Mouse (Mus musculus): Measurements from ENCODE around the gene Sdhaf2.
"Not testable (repeated sequence)": the region's sequence is repeated elsewhere in the genome, so short reads cannot be mapped to it uniquely, and the experiment has no call there.

The Sdhaf2 gene

DNA sequence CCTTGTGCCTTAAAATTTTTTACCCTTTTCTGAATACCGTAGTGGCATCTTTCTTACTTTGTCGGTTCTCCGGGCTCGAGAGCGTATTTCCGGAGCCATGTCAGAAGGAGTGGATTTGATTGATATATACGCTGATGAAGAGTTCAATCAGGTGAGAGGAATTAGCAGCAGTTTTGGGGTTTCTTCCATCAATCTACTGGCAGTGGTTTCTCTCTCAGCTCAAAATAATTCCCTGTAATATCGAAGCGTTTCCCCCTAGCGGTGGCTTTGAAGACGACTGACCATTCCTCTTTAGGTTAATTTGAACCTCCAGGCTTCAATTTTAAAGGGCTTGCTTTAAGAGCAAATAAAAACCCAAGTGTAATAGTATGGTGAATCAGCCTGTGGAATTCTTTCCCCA lies at the start of gene Sdhaf2:
Gene Sdhaf2, minus strand, starts transcription at position 233 of the 400 bp plus-strand sequence.
- DNase-seq = peak in 1 of 2 experiments; percentile 50

DNA sequence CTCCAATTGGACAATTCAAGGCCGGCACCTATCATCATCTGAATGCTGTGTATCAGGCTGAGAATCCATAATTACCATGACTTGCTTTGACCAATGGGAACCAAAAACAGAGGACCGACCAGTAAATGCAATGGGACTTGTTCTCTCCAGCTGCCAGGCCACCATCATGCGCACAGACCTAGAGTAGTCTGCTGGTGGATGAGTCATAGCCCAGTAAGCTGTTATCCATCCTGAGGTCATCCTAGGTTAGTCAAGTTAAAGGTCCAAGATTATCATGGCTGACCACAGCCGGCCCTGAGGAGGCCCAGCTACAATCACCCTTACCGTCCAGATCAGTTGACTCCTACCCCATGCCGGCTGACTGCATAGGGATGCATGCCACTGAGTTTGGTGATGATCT lies 43.7 kb upstream of the Sdhaf2 start:
- no peak for DNase-seq

DNA sequence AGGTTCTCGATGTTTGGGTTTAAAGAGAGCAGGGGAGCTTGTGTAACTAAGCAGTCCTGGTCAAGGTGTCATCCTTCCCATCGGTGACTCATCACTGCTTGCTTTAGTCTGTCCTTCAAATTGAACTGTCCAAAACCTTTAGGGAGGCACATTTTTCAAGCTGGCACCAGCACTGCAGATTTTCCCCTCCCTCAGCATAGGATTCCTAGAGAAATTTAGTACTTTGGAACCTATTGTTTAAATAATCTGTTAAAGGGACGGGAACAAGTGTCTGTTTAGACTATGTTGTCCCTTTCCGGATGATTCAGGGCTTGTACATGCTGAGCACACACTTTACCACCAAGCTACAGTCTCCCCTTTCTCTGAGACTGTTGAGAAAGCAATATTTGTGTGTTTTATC lies 39.3 kb upstream of the Sdhaf2 start:
- no peak for DNase-seq

DNA sequence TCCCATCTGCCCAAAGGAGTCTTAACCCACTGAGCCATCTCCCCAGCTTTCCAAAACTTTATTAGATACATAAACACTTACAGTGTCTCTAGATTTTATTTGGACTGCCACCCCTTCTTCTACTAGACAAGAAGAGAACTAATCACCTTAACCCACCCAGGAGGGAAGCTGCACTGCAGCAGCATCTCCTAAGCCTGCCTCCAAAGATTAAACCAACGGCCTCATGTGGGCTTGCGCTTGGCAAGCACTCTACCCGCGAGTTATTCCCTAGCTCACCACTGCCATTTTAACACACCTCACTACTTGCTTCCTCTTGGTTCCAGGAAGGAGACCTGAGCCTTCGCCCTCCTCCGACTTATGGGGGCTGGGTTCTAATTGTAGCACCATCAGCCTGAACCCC lies 38.3 kb upstream of the Sdhaf2 start:
- DNase-seq = no peak

DNA sequence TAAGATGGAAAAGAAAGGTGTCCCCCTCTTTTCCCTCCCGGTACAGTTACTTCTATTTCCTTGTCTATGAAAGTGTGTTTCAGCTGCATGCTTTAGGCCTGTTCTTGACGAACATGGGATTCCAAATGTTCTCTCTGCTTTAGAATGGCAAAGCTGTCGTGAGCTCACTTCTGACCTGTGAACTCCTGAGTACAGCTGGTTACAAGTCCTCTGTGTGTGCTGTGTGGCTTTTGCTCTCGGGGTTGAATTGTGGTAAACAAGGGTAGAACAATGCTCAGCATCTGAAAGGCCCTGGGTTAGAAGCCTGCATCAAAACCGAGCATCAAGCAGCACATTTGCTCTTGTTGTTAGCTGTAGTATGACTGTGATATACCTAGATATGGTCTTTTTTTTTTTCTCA lies 36.4 kb upstream of the Sdhaf2 start:
- DNase-seq = no peak

DNA sequence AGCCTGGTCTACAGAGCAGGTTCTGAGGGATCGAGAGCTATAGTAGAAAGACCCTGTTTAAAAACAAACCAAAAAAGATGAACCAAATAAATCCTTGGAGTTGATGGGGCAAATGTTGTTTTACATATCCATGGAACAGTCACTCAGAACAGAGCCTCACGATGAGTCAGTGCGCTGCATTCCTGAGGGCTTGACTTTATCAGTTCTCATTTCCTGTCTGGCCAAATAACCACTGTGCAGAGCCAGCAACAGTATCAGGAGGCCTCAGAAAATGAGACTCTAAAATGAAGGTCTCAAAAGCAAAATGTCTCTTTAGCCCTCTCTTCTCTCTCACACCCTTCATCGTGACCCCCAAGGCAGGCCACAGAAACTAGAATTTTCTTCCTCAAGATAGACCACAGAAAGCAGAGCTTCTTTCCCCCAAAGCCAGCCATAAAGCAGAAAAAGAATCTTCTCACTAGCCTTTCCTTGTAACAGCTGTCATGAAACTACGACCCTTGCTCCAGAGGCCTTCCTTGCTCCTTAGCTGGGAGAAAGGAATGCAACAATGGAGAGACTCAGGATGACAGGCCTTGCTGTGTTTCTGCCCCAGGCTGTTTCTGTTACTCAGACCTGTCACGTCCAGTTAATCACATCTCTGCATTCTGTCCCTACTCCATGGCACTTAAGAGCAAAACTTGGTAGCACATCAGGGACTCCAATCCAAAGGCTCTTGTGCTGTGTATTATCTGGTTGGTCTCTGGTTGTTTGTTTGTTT lies 35.8 kb upstream of the Sdhaf2 start:
- no peak for DNase-seq

DNA sequence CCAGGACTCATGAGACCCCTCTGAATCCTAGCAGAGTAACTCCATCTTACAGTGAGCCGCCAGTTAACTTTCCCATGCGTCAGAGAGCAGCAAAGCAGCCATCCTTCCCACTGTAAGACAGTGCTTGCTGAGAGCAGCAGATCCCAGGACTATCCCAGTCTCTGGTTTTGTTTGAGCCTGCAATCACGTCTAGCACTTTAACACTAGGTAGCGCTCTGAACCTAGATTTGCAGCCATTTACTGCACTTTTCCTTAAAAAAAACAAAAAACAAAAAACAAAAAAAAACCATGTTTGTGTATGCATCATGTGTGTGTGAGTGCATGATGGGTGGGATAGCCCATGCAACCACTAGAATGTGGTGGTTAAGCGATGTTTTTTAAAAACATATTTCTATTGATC lies 34.2 kb upstream of the Sdhaf2 start:
- no peak for DNase-seq

DNA sequence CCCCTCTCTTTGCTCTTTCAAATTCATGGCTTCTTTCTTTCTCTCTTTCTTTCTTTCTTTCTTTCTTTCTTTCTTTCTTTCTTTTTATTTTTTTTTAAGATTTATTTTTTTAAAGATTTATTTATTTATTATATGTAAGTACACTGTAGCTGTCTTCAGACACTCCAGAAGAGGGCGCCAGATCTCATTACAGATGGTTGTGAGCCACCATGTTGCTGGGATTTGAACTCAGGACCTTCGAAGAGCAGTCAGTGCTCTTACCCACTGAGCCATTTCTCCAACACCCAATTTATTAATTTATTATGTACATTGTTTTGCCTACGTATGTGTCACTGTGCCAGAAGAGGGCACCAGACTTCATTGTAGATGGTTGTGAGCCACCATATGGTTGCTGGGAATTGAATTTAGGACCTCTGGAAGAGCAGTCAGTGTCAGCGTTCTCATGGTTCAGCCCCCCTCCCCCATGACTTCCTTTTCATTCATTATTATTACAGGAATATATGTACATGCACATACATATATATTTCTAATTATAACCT lies 32.0 kb upstream of the Sdhaf2 start:
- DNase-seq = not testable (repeated sequence)

DNA sequence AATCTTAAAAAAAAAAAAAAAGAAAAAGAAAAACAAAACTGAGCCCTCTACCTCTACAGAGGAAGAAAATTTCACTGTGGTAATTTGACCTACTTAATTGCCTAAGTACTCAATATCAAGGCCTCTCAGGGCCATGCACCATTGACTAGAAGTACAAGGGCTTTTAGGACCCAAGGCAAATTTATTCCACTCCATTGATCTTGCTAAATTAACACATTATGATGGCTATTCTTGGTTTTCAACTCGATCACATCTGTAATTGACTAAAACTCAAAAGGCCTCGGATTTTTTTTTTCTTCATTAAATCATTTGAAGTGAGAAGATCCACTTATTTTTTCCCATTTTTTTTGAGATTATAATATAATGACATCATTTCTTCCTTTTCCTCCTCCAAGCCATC lies 31.5 kb upstream of the Sdhaf2 start:
- DNase-seq = no peak

DNA sequence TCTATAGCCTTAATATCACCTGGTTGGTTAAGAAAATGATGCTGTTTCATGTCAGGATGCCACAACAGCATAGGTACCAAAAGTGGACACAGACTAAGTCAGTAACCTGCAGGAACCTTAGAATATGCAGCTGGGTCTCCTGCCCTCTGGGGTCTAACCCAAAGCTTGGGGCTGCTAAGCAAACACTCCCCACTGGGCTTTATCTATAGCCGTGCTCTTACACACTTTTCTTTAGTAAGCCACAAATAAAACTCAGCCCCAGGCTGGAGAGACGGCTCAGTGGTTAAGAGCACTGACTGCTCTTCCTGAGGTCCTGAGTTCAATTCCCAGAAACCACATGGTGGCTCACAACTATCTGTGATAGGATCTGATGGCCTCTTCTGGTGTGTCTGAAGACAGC lies 31.1 kb upstream of the Sdhaf2 start:
- DNase-seq = no peak

DNA sequence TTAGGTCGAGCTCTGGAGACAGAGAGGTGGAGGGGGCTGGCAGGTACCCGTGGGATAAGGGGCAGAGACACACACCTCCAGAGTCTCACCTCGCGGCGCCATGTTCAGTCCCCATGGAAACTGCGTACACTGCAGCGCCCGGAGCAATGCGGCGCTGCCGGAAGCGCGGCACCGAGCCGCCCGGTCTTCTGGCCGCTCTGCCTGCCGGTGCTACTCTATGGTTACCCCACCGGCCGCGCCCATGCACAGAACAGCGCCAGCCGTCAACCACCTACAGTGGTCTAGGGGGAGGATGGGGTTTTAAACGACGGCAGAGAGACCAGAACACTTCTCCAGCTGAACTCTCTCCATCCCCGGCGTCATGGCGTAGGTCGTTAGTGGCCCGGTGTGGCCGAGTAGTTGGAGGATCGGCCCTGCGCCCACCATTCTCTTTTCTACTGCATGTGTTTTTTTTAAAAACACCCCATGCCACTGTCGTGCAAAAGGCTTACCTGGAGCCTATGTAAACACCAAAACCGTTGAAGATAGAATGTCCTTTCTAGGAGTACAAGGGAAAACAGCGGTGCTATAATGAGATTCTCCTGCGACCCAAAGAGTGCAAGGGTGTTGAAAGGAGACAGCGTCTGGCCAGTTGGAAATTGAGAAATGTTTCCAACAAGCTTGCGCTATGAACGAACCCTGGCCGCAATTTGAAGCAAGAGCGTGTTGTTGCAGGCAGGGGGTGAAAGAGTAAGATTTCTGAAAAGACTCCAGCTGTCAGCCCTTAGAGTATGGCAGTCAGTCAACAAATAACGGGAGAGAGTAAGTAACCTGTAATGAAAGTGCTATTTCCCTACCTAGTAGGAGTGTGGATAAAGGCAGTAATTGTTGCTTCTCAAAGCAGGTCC lies 29.9 kb upstream of the Sdhaf2 start, which contains the start of gene Tmem216:
Gene Tmem216, minus strand, starts transcription at position 615 of the 887 bp plus-strand sequence.
- DNase-seq = peak; percentile 89 to 91

DNA sequence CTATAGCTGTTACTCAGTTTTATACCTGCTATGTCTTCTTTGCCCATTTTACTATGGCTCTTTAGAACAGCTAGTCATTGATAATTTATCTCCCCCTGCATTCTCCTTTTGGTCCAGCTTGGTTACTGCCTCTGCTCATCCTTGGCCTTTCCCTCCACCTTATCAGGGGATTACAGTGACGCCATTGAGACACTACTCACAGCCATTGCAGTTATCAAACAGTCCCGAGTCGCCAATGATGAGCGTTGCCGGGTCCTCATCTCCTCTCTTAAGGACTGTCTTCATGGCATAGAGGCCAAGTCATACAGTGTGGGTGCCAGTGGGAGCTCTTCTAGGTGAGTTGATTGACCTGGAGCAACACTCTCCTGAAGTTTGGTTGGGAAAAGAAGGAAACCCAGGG lies 13.5 kb upstream of the Sdhaf2 start:
- DNase-seq = no peak

DNA sequence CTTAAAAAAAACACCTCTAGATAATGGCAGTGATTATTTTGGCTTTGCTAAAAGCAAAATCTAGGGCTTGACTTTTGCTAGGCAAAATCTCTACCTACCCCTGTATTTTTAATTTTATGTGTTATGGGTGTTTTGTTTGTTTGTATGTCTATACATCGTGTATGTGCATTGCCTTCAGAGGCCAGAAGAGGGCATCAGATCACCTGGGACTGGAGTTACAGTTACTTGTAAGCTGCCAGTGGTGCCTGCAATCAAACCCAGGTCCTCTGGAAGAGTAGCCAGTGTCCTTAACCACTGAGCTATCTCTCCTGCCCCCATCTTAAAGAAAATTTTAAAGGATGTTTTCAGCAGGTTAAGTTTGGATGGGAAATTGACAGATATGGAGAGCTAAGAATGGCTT lies 4.1 kb upstream of the Sdhaf2 start:
- no peak for DNase-seq

DNA sequence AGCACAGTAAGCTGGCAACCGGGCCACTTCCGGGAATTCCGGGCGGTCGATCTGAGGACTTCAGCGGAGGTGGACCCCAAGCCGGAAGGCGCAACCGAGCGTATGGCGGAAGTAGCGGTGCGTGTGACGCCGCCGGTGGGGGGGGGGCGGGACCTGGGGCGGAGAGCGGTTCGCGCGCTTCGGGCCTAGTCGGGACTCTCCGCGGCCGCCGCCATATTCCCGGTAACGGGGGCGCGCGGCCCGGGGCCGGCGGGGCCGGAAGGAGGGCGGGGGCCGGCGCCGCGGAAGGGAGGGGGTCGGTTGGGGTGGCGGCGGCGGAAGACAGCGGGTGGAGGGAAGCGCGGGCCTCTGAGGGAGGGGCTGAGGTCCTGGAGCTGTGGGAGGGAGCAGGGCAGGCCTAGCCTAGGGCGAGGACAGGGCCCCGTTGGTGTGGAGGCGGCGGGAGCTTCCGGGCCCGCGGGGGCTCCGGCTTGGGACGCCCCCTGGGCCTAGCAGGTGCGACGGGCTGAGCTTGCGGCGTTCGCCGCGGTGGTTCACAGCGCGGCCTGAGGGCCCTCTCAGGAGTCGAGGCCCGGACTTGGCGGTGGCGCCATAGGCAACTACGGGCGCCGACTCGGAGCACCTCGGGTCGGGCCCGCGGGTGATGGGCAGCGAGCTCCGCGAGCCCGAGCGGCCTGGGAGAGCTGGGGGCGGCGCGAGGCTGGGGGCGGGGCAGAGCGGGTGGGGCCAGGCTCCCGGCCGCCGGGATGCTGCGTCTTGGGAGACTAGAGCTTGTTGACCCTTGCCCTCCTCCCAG lies 638 bp downstream of the Sdhaf2 start, which contains the start of gene Cpsf7:
Gene Cpsf7, plus strand, starts transcription at position 161 of the 796 bp plus-strand sequence.
- peak; percentile 92 to 95 for DNase-seq

DNA sequence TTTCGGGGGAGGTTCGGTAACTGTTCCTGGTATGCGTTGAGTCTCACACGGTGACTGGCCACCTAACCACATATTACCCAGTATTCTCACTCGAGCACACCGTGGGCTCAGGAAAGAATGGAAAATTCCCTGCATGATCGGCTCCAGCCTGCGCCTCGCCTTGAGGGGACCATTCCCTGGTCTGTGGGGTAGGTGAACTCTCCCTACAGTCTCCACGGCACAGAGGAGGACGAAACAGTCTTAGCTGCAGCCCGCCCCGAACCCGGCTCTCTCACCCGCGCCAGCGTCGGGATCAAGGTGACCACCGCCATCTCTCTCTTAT lies 1.2 kb downstream of the Sdhaf2 start:
- no peak for DNase-seq

DNA sequence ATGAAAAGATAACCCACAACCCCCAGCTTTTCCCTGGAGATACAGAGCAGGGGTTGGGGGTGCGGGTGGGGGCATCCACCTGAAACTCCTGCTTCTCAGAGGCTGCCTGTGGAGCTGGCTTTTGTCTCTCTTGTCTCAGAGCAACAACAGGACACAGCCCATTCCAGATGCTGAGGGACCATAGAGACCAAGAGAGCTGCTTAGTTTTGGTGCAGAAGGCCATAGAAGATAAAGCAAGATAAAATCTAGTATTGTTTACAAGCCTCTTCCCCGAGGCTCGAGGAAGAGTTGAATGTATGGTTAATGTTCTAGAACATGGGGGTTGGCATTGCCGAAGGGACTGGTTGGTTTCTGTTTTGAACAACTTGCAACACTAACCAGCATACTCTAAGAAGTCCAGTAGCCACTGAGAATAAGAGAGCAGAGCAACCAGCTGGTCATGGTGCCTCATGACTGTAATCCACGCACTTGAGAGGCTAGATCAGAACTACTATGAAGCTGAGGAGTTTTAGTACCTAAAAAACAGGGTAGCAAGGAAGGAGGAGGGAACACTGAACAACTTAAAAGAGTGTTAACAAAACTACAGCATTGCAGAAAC lies 2.4 kb downstream of the Sdhaf2 start:
- no peak for DNase-seq

DNA sequence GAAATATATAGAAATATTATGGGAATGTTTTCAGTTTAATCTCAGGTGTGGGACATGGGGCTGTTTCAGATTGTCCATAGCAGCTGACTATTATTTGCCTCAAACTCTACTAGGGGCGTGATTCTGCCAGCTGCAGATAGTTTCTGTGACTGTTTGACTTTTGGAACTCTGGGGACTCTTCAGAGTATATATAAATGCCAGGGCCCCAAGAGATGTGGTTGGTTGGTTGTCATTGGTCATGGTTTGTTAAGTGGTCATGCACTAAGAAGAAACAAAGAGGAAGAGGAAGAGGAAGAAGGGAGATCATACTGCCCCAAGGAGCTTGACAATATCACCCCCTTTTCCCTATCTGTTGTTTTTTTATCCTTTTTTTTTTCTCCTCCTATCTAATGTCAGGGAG lies 4.0 kb downstream of the Sdhaf2 start:
- no peak for DNase-seq

DNA sequence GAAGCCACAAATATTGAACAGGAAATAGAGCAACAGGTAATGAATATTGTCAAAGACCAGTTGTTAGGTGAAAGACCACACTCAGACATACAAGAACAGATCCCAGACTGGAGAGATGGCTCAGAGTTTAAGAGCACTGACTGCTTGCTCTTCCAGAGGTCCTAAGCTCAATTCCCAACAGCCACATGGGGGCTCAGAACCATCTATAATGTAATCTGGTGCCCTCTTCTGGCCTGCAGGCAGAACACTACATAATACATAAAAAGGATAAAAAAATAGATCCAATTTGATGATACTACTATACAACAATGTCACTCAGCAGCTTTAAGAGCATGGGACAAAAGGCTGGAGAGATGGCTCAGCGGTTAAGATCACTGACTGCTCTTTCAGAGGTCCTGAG lies 5.6 kb downstream of the Sdhaf2 start:
- peak in 1 of 2 experiments; percentile 30 for DNase-seq

DNA sequence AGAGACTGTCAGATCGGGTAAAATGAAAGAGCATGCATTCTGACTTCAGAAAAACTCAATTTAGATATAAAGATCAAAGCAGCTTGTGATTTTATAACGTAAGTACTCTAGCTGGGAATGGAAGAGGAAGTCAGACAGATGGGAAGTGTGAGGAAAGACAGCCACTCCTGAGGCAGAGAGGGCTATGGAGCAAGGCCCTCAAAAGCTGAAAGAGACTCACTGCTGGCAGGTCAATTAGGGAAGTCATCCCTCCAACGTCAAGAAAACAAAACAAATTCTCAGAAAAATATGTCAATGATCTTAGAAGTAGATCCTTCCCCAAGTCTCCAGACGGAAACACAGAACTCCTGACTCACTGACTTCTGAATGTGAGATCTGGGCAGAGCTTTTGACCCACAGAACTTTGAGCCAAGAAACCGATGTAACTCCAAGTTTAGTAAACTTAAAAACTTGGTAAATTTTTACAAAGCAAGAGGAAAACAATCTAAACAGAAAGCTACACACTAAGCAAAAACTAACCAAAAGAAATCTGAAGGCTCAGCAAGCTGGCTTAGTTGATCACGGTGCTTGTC lies 15.1 kb downstream of the Sdhaf2 start:
- DNase-seq = peak; percentile 34 to 43

DNA sequence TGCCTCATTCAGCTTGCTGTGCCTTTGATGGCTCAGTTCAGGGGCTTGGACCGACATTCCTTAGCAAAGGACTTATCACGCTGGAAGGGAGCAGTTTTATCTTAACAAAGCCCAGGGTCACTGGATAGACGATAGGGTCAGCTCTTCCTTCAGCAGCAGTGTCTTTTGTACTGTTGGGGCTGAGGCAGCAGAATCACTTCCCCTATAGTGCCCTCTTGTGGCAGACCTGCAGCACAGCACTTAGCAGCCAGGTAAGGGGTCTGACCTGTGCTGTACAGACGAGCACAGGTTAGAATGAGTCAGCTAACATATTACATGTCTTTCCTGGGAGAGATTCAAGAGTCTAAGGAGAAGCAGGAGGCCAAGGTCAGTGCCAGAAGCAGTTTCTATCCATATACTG lies 23.4 kb downstream of the Sdhaf2 start:
- peak in 1 of 2 experiments; percentile 58 for DNase-seq

DNA sequence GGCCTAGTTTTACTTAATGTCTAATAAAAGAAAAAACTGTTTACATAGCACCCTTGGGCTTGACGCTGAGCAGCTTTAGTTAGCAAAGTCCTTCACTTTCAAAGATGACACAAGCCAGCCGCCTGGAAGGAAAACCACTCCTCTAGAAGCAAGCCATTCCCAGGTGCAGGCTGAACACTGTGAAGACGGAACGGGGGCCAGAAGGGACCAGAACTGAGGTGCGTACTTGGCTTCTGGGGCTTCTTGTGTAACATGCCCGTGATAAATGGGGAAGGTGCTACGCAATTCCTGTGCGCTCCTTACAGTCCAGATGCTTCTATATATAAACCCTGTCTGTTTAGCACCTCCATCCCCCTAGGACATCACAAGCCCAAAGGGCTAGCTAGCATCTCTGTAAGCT lies 25.4 kb downstream of the Sdhaf2 start:
- DNase-seq = no peak

DNA sequence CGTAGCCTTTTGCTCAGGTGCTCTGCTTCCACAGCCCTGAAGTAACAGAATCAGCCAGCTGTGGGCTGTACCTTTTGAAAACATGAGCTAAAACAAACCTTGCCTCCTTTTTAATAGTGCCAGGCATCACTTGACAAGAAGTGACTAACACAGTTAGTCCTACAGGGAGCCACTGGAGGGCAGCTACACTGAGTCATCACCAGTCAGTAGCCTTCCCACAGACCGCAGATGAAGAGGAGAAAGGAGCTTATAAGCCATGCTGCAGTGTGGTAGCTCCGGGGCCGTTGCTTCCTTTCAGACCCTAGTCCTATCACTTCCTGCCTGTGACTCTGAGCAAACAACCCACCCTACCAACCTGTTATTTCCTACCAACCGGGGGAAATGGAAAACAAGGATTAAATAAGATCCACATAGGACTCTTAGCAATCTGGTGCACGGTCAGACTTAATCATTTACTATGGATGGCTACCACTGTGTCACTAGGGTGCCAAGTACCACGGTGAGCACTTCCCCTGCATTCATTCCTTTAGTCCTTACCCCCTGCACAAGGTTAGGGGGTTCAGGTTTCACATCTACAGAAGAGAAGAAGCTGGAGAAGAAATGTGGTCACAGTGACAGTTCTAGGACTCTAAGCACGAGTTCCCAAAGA lies 28.3 kb downstream of the Sdhaf2 start:
- no peak for DNase-seq
